Mouse (Mus musculus): Measurements from ENCODE around the gene Rbm47. TPM values are rescaled to one million over a fixed set of nuclear protein-coding genes. Genes with fewer than 3 reads are reported as not detected.

The Rbm47 gene
- polyA plus RNA-seq, 1 experiment, result 310 TPM

DNA sequence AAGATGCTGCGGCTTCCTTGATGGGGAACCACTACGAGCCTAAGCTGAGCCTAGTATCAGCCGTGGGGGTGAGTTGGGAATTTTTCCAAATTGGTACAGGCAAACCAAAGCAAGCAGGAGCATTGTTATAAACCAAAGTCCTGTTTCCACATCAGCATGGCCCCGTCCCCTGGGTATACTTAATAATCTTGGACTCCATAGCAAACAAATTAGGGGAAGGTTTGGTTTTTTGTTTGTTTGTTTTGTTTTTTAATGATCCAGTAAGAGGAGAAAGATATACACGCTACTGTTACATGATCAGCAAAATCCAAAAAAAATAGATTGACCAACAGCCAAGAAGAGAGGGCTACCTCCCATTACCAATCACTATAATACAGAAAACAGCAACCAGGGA, 84.0 kb downstream of the Rbm47 start:
- H3K27ac ChIP-seq (ENCODE audit: insufficient read depth, low read depth, low read length), result peak overlapping the region; percentile 20; the same call in 1 of the 2 replicates
- WGBS, result 47% methylated on average over 5 of the region's 5 CpGs

DNA sequence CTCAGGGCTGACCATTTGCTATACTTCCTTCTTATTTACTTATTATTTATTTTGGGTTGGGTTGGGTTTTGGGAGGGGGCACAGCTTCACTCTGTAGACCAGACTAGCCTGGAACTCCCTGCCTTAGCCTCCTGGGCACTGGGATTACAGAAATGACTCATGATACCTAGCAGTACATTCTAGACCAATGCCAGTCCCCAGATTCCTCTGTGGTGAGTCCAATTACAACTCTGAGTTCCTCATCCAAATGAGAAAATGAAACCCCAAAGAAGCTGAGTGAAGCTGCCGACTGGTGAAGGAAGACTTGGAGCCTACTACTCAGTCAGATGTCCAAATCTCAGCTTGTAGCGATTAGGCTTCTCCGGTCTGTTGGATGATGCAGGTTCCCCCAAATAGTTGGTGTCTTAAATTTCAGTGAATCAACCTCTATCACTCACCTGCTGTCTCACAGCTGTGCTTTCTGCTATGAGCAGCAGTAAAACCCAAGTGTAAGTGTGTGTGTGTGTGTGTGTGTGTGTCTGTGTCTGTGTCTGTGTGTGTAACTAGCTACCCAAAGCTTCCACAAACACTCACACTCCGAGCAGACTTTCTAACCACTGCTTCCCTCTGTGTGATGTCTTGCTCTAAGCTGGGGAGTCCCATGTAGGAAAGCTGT, 84.5 kb downstream of the Rbm47 start:
- no peak for TF ChIP-seq POLR2A (IDR thresholded peaks at IDR 0.05; ENCODE audit: low read depth, low read length)
- no peak for TF ChIP-seq CTCF (IDR thresholded peaks at IDR 0.05; ENCODE audit: extremely low read depth, insufficient read length, insufficient replicate concordance, low read depth, low read length)
- 64% methylated on average over 4 of the region's 4 CpGs for WGBS
- peak overlapping the region; percentile 20; the same call in 1 of the 2 replicates for H3K27ac ChIP-seq (ENCODE audit: insufficient read depth, low read depth, low read length)
- H3K4me1 ChIP-seq (ENCODE audit: control insufficient read depth, insufficient read depth, insufficient read length, low read length), result peaks cover 13% of the 10 kb centered on the region
- no peaks in the 10 kb centered on the region for H3K36me3 ChIP-seq (ENCODE audit: control insufficient read depth, insufficient read depth, low read length)
- no peaks in the 10 kb centered on the region for H3K27me3 ChIP-seq (ENCODE audit: control insufficient read depth, insufficient read depth, low read length)
- H3K4me3 ChIP-seq (ENCODE audit: low read depth, low read length), result no peak overlapping the region

More for the DNA sequence above, 84.0 kb downstream of the Rbm47 start:
- TF ChIP-seq CTCF (IDR thresholded peaks at IDR 0.05; ENCODE audit: extremely low read depth, insufficient read length, insufficient replicate concordance, low read depth, low read length), result no peak
- no peak for TF ChIP-seq POLR2A (IDR thresholded peaks at IDR 0.05; ENCODE audit: low read depth, low read length)
- Histone ChIP-seq H3K4me1 (ENCODE audit: control insufficient read depth, insufficient read depth, insufficient read length, low read length) (peaks cover 13% of the 10 kb centered on the region), H3K4me3 (ENCODE audit: low read depth, low read length) (no peak overlapping the region), H3K27me3 (ENCODE audit: control insufficient read depth, insufficient read depth, low read length) (no peaks in the 10 kb centered on the region), H3K36me3 (ENCODE audit: control insufficient read depth, insufficient read depth, low read length) (no peaks in the 10 kb centered on the region)

DNA sequence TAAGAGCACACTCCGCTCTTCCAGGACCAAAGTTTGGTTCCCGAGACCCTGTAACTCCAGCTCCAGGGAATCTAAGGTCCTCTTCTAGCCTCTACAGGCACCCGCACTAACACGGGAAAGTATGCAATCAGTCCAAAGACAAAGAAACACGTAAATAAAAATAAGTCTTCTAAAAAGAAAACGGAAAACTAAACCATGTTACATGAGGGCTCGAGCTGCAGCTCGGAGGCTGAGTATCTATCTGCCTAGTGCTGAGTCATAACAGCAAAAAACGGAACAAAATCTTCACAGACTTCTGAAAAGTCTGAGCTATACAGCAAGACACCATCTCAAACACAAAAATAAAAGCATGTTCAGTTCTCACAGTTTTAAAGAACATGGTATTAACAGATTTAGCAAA, 86.0 kb downstream of the Rbm47 start:
- H3K36me3 ChIP-seq (ENCODE audit: control insufficient read depth, insufficient read depth, low read length), result no peaks in the 10 kb centered on the region
- WGBS, result 86% methylated on average over 9 of the region's 9 CpGs
- H3K4me1 ChIP-seq (ENCODE audit: control insufficient read depth, insufficient read depth, insufficient read length, low read length), result peaks cover 19% of the 10 kb centered on the region
- TF ChIP-seq POLR2A (IDR thresholded peaks at IDR 0.05; ENCODE audit: low read depth, low read length), result no peak
- TF ChIP-seq CTCF (IDR thresholded peaks at IDR 0.05; ENCODE audit: extremely low read depth, insufficient read length, insufficient replicate concordance, low read depth, low read length), result no peak
- no peaks in the 10 kb centered on the region for H3K27me3 ChIP-seq (ENCODE audit: control insufficient read depth, insufficient read depth, low read length)
- no peak overlapping the region for H3K4me3 ChIP-seq (ENCODE audit: low read depth, low read length)
- no peak overlapping the region for H3K27ac ChIP-seq (ENCODE audit: insufficient read depth, low read depth, low read length)

GRCm38 (mm10) chr5:66086304-66086703, 86.6 kb downstream of the Rbm47 start:
- Histone ChIP-seq H3K27ac (ENCODE audit: insufficient read depth, low read depth, low read length) (no peak overlapping the region), H3K27me3 (ENCODE audit: control insufficient read depth, insufficient read depth, low read length) (no peaks in the 10 kb centered on the region), H3K36me3 (ENCODE audit: control insufficient read depth, insufficient read depth, low read length) (no peaks in the 10 kb centered on the region), H3K4me3 (ENCODE audit: low read depth, low read length) (no peak overlapping the region), H3K4me1 (ENCODE audit: control insufficient read depth, insufficient read depth, insufficient read length, low read length) (peaks cover 19% of the 10 kb centered on the region)
- TF ChIP-seq CTCF (IDR thresholded peaks at IDR 0.05; ENCODE audit: extremely low read depth, insufficient read length, insufficient replicate concordance, low read depth, low read length) (no peak), POLR2A (IDR thresholded peaks at IDR 0.05; ENCODE audit: low read depth, low read length) (no peak)
- 97% methylated on average over 1 of the region's 1 CpGs for WGBS

DNA sequence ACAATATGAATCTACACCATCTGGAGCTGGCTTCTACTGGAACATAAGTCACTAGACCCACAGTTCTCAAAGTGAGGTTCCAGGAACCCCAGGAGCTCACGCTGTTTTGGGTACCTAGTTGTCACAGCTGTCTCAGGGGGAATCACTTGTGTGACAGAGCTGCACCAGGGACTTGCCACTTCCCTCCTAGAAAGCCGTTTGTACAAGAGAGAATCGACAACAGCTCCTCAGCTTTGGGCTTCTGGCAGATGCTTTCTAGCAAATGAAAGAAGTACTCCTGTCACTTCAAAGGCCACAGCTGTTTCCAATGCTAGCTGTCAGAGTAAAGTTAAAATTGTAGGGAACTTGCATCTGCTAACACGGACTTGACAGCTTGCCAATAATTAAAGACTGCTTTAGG, 87.4 kb downstream of the Rbm47 start:
- H3K4me3 ChIP-seq (ENCODE audit: low read depth, low read length), result no peak overlapping the region
- H3K27me3 ChIP-seq (ENCODE audit: control insufficient read depth, insufficient read depth, low read length), result no peaks in the 10 kb centered on the region
- TF ChIP-seq CTCF (IDR thresholded peaks at IDR 0.05; ENCODE audit: extremely low read depth, insufficient read length, insufficient replicate concordance, low read depth, low read length) (no peak), POLR2A (IDR thresholded peaks at IDR 0.05; ENCODE audit: low read depth, low read length) (no peak)
- no peaks in the 10 kb centered on the region for H3K36me3 ChIP-seq (ENCODE audit: control insufficient read depth, insufficient read depth, low read length)
- no peak overlapping the region for H3K27ac ChIP-seq (ENCODE audit: insufficient read depth, low read depth, low read length)
- H3K4me1 ChIP-seq (ENCODE audit: control insufficient read depth, insufficient read depth, insufficient read length, low read length), result peaks cover 19% of the 10 kb centered on the region
- 53% methylated on average over 4 of the region's 4 CpGs for WGBS

DNA sequence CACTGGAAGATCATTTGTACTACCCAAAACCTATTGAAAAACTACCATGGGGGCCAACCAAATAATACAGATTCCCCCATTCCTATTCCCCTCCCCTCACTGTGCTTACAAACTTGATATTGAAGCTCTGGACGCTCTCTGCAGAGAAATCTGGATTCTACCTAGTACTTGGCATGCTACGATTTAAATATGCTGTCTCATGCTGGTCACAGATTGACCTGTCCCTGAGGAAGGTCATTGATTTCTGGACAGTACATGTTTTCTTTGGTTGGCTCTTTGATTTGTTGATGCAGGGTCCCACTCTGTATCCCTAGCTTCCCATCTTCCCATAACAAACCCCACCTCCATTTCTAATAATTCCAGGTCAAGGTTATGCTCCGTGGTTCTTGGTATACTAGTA, 88.4 kb downstream of the Rbm47 start:
- Histone ChIP-seq H3K27ac (ENCODE audit: insufficient read depth, low read depth, low read length) (no peak overlapping the region), H3K27me3 (ENCODE audit: control insufficient read depth, insufficient read depth, low read length) (no peaks in the 10 kb centered on the region), H3K36me3 (ENCODE audit: control insufficient read depth, insufficient read depth, low read length) (no peaks in the 10 kb centered on the region), H3K4me3 (ENCODE audit: low read depth, low read length) (no peak overlapping the region), H3K4me1 (ENCODE audit: control insufficient read depth, insufficient read depth, insufficient read length, low read length) (peaks cover 11% of the 10 kb centered on the region; the same call in 1 of the 2 replicates)
- 86% methylated on average over 3 of the region's 3 CpGs for WGBS
- no peak for TF ChIP-seq CTCF (IDR thresholded peaks at IDR 0.05; ENCODE audit: extremely low read depth, insufficient read length, insufficient replicate concordance, low read depth, low read length)
- no peak for TF ChIP-seq POLR2A (IDR thresholded peaks at IDR 0.05; ENCODE audit: low read depth, low read length)

DNA sequence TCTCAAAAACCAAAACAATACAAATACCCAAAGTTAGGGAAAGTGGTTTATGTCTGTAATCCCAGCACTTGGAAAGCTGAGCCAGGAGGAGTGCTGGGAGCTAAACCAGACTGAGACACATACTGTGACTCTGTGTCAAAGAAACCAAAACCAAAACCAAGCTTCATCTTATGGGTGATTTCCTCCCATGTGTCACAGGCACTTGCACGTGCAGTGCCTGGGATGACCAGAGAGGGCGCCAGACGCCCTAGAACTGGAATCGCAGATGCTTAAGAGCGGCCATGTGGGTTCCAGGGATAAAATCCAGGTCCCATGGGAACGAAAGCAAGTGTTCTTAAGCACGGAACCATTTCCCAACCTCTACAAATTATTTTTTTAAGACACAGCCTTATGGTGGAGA, 89.6 kb downstream of the Rbm47 start:
- H3K4me1 ChIP-seq (ENCODE audit: control insufficient read depth, insufficient read depth, insufficient read length, low read length), result peaks cover 6% of the 10 kb centered on the region; the same call in 1 of the 2 replicates
- H3K36me3 ChIP-seq (ENCODE audit: control insufficient read depth, insufficient read depth, low read length), result no peaks in the 10 kb centered on the region
- TF ChIP-seq POLR2A (IDR thresholded peaks at IDR 0.05; ENCODE audit: low read depth, low read length) (no peak), CTCF (IDR thresholded peaks at IDR 0.05; ENCODE audit: extremely low read depth, insufficient read length, insufficient replicate concordance, low read depth, low read length) (peak; percentile 95; the same call in 1 of the 2 replicates)
- 33% methylated on average over 7 of the region's 7 CpGs for WGBS
- H3K27me3 ChIP-seq (ENCODE audit: control insufficient read depth, insufficient read depth, low read length), result no peaks in the 10 kb centered on the region
- peak overlapping the region; percentile 98; the same call in 1 of the 2 replicates for H3K27ac ChIP-seq (ENCODE audit: insufficient read depth, low read depth, low read length)
- H3K4me3 ChIP-seq (ENCODE audit: low read depth, low read length), result no peak overlapping the region

Data from small intestine, adult 2 months (tissue).